Mouse (Mus musculus) cortical plate, adult 2 months (tissue): ENCODE measurements around the gene Natd1.

Experiments
- CTCF ChIP-seq: fragments of 200-500 bp; IDR thresholded peaks from 2 replicates; pipeline ENCODE4 v1.5.1; 2011; ENCODE audit warnings: mild to moderate bottlenecking, control low read depth, low read length; ENCODE audit not compliant: insufficient read depth; ENCODE audit errors: extremely low read depth
- POLR2A ChIP-seq: fragments of 200-500 bp; IDR thresholded peaks from 2 replicates; pipeline ENCODE4 v1.6.1; 2011; ENCODE audit warnings: mild to moderate bottlenecking, low read length, control low read depth; ENCODE audit not compliant: insufficient read depth; ENCODE audit errors: extremely low read depth

GRCm38 (mm10) chr11:60873101-60873500 lies 41.4 kb downstream of the Natd1 start:
- no peak for TF ChIP-seq POLR2A
- no peak for TF ChIP-seq CTCF
